Mouse (Mus musculus) kidney, embryonic 16.5 days (tissue): ENCODE results near the gene Treml2. TPM values are rescaled to one million over a fixed set of nuclear protein-coding genes. Genes with fewer than 3 reads are reported as not detected.
"Not testable (repeated sequence)": the region's sequence is repeated elsewhere in the genome, so short reads cannot be mapped to it uniquely, and the experiment has no call there.

Source experiments
- ATAC-seq: fragments of 200-750 bp; cut with Nextera tagmentation; 2 replicates; pipeline ENCODE4 v1.8.0; 2017; ENCODE audit warnings: moderate TSS enrichment; ENCODE audit not compliant: low FRiP score, low TSS enrichment
- H3K27ac ChIP-seq: fragments of 300-500 bp; sonication (generic); 2 replicates; pipeline ENCODE4 v1.5.1; 2014; ENCODE audit warnings: low read length
- H3K27me3 ChIP-seq: fragments of 300-500 bp; sonication (generic); 2 replicates; pipeline ENCODE4 v1.6.1; 2014; ENCODE audit warnings: low read length, control low read depth, mixed read lengths; ENCODE audit not compliant: insufficient read depth
- H3K36me3 ChIP-seq: fragments of 300-500 bp; sonication (generic); 2 replicates; pipeline ENCODE4 v1.6.1; 2014; ENCODE audit warnings: low read length, control low read depth, mixed read lengths; ENCODE audit not compliant: insufficient read depth
- H3K4me1 ChIP-seq: fragments of 300-500 bp; sonication (generic); 2 replicates; pipeline ENCODE4 v1.6.1; 2014; ENCODE audit warnings: low read length, control low read depth, mixed read lengths; ENCODE audit not compliant: insufficient read depth
- H3K4me2 ChIP-seq: fragments of 300-500 bp; sonication (generic); replicated peaks from 2 replicates; pipeline ENCODE4 v1.6.1; 2014; ENCODE audit warnings: low read depth, low read length
- H3K4me3 ChIP-seq: fragments of 300-500 bp; sonication (generic); 2 replicates; pipeline ENCODE4 v1.5.1; 2014; ENCODE audit warnings: mild to moderate bottlenecking, low read length
- H3K9ac ChIP-seq: fragments of 300-500 bp; sonication (generic); replicated peaks from 2 replicates; pipeline ENCODE4 v1.6.1; 2014; ENCODE audit warnings: low read length
- H3K9me3 ChIP-seq: fragments of 300-500 bp; sonication (generic); 2 replicates; pipeline ENCODE4 v1.6.1; 2016; ENCODE audit warnings: low read length, control low read depth
- WGBS: fragments of 180-500 bp; shearing (Covaris S2); extraction: QIAGEN DNeasy Blood & Tissue Kit; methylation state at CpG from one replicate; pipeline ENCODE4 v1.1.7; 2014; 5-methylcytosine and 5-hydroxymethylcytosine counted together
- polyA plus RNA-seq: library from polyadenylated mRNA; unstranded; fragments of >200 nt; fragmentation: Nextera tagmentation; extraction: Ambion mirVana; gene quantifications from 2 replicates; pipeline ENCODE4 v1.2.1, GENCODE M21; 2015

Gene Treml2
- polyA plus RNA-seq, 1 experiment from 2014 or later: 0.09 TPM

GRCm38 (mm10) chr17:48341947-48342346 lies 42.6 kb downstream of the Treml2 start:
- no peaks in the 10 kb centered on the region for H3K9me3 ChIP-seq
- 73% methylated on average over 3 of the region's 3 CpGs for WGBS
- ATAC-seq: no peak
- H3K27me3 ChIP-seq: no peaks in the 10 kb centered on the region
- H3K9ac ChIP-seq: no peak overlapping the region
- H3K4me3 ChIP-seq: no peak overlapping the region
- H3K36me3 ChIP-seq: no peaks in the 10 kb centered on the region
- H3K27ac ChIP-seq: no peak overlapping the region
- no peaks in the 10 kb centered on the region for H3K4me1 ChIP-seq
- no peak overlapping the region for H3K4me2 ChIP-seq

DNA sequence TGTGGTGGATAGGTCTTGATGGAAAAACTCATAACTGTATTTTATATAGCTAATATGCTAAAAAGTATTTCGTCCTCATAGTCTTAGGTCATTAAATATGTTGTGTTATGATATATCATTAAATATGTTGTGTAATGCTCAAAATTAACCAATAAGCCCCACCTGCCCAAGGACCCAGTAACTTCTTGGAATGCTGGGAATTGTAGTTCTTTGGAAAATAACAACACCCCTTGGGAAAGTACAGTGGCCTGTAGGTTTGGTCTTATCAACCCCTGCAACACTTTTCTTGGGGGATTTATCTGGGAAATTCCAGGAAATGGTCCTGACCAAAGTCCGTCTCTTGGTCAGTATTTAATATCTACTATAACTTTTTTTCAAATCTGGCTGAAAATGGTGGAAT lies 43.8 kb downstream of the Treml2 start:
- Histone ChIP-seq H3K4me3 (no peak overlapping the region), H3K27ac (no peak overlapping the region), H3K36me3 (no peaks in the 10 kb centered on the region), H3K27me3 (no peaks in the 10 kb centered on the region), H3K9ac (no peak overlapping the region), H3K4me1 (no peaks in the 10 kb centered on the region), H3K4me2 (no peak overlapping the region), H3K9me3 (no peaks in the 10 kb centered on the region)
- no peak for ATAC-seq
- WGBS: 86% methylated on average over 2 of the region's 2 CpGs

- Histone ChIP-seq H3K36me3 (no peaks in the 10 kb centered on the region), H3K4me1 (no peaks in the 10 kb centered on the region), H3K4me3 (no peak overlapping the region), H3K9ac (no peak overlapping the region), H3K27me3 (no peaks in the 10 kb centered on the region), H3K9me3 (no peaks in the 10 kb centered on the region), H3K4me2 (no peak overlapping the region), H3K27ac (no peak overlapping the region)
- 86% methylated on average over 4 of the region's 4 CpGs for WGBS
- no peak for ATAC-seq
Measured at GRCm38 (mm10) chr17:48345824-48346223, 46.5 kb downstream of the Treml2 start.

DNA sequence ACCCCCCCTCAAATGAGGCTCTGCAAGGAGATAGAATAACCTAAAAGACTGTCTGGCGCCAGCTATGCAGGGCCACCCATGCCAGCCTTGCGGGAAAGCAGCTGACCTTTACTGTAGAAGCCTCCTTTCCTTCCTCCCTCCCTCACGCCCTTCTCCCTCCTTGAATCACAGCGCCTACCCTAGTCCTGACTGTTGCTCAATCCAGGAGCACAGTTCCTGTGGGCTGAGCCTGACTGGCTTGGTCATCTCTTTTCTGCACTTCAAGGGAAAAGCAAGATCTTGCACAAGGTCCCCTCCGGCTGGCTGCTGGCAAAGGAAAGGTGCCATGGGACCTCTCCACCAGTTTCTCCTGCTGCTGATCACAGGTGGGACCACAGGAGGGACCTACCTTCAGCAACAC lies 46.9 kb downstream of the Treml2 start, which contains the start of gene Trem2:
TSS of gene Trem2 (plus strand) at position 171 of the 400 bp plus-strand sequence.
- no peak within 1 kb of the TSS for H3K4me3 ChIP-seq
- no peaks in the 10 kb centered on the region for H3K27me3 ChIP-seq
- no peaks in the 10 kb centered on the region for H3K9me3 ChIP-seq
- H3K36me3 ChIP-seq: no peaks in the 10 kb centered on the region
- H3K4me1 ChIP-seq: no peaks in the 10 kb centered on the region
- H3K9ac ChIP-seq: no peak within 1 kb of the TSS
- no peak within 1 kb of the TSS for H3K4me2 ChIP-seq
- WGBS: 66% methylated on average over 5 of the region's 5 CpGs
- H3K27ac ChIP-seq: no peak within 1 kb of the TSS
- ATAC-seq: no peak

GRCm38 (mm10) chr17:48346834-48347233 lies 47.5 kb downstream of the Treml2 start:
- Histone ChIP-seq H3K36me3 (no peaks in the 10 kb centered on the region), H3K4me1 (no peaks in the 10 kb centered on the region), H3K9ac (no peak overlapping the region), H3K4me2 (no peak overlapping the region), H3K27ac (no peak overlapping the region), H3K4me3 (no peak overlapping the region), H3K9me3 (no peaks in the 10 kb centered on the region), H3K27me3 (no peaks in the 10 kb centered on the region)
- no peak for ATAC-seq
- WGBS: 70% methylated on average over 4 of the region's 4 CpGs

DNA sequence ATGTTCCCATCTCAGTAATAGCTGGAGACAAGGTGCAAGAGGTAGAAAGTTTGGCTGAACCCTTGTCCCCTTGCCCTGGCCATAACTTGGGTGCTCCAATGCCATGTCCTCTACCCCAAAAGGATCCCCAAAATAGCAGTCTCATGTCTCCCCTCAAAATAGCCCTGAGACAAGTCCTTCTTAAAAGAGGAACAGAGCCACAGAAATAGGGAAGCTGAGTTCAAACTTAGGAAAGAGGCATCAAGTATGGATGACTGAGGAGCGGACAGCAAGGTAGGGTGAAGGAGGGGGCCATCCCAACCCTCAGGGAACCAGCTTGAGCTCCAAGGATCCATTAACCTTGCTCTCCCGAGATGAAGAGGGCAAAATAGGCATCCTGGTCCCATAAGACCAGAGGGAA lies 48.0 kb downstream of the Treml2 start:
- Histone ChIP-seq H3K4me1 (no peaks in the 10 kb centered on the region), H3K27me3 (no peaks in the 10 kb centered on the region), H3K4me3 (no peak overlapping the region), H3K9ac (no peak overlapping the region), H3K9me3 (no peaks in the 10 kb centered on the region), H3K27ac (no peak overlapping the region), H3K36me3 (no peaks in the 10 kb centered on the region), H3K4me2 (no peak overlapping the region)
- WGBS: 74% methylated on average over 2 of the region's 2 CpGs
- ATAC-seq: no peak

DNA sequence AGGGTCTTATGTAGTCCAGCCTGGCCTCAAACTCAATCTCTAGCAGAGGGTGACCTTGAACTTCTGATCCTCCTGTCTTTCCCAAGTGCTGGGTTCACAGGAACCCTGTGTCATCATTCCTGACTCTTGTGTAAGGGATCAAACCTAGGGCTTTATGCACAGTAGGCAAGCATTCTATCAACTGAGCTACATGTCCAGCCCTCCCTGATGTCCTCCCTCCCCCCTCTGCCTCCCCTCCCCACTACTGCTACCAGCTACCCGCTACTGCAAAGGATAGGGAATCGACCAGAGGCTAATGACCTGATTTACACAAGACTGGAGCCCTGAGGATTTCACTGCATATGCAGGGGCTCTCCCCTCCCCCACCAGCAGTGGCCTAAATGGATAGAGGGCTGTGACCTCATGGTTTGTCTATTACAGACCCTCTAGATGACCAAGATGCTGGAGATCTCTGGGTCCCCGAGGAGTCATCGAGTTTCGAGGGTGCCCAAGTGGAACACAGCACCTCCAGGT lies 51.4 kb downstream of the Treml2 start:
- H3K36me3 ChIP-seq: no peaks in the 10 kb centered on the region
- 70% methylated on average over 5 of the region's 5 CpGs for WGBS
- ATAC-seq: no peak

GRCm38 (mm10) chr17:48352976-48353375 lies 53.7 kb downstream of the Treml2 start:
- H3K9me3 ChIP-seq, H3K27ac ChIP-seq, H3K4me3 ChIP-seq, ATAC-seq, H3K4me1 ChIP-seq, H3K27me3 ChIP-seq, H3K9ac ChIP-seq, H3K4me2 ChIP-seq, H3K36me3 ChIP-seq: not testable (repeated sequence)
- 85% methylated on average over 7 of the region's 7 CpGs for WGBS

More for the DNA sequence above, 51.4 kb downstream of the Treml2 start:
- Histone ChIP-seq H3K4me2 (no peak overlapping the region), H3K4me3 (no peak overlapping the region), H3K27me3 (no peaks in the 10 kb centered on the region), H3K9me3 (no peaks in the 10 kb centered on the region), H3K27ac (no peak overlapping the region), H3K4me1 (no peaks in the 10 kb centered on the region), H3K9ac (no peak overlapping the region)

GRCm38 (mm10) chr17:48355822-48356221 lies 56.5 kb downstream of the Treml2 start:
- no peaks in the 10 kb centered on the region for H3K36me3 ChIP-seq
- H3K4me2 ChIP-seq: no peak overlapping the region
- no peak overlapping the region for H3K4me3 ChIP-seq
- no peaks in the 10 kb centered on the region for H3K27me3 ChIP-seq
- ATAC-seq: no peak
- H3K27ac ChIP-seq: no peak overlapping the region
- no peak overlapping the region for H3K9ac ChIP-seq
- 81% methylated on average over 3 of the region's 3 CpGs for WGBS
- H3K4me1 ChIP-seq: no peaks in the 10 kb centered on the region
- H3K9me3 ChIP-seq: no peaks in the 10 kb centered on the region

DNA sequence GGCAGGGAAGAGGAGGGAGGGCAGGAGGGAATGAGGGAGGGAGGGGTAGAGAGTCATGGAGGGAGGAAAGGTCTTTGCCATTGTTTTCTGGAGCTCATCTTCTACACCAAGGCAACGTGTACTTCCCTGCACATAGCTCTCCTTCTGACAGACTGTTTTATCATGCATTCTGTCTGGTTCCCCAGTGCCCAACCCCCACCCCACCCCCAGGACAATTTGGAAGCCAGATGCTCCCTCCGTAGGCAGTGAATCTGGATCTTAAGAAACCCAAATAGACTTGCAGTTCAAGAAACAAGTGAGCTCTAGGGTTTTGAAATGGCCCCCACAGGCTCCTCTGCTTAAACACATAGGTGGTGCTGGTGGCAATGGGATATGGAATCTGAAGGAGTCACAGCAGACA lies 58.6 kb downstream of the Treml2 start:
- Histone ChIP-seq H3K4me3 (no peak overlapping the region), H3K27ac (no peak overlapping the region), H3K4me2 (no peak overlapping the region), H3K36me3 (no peaks in the 10 kb centered on the region), H3K27me3 (no peaks in the 10 kb centered on the region), H3K4me1 (no peaks in the 10 kb centered on the region), H3K9ac (no peak overlapping the region), H3K9me3 (no peaks in the 10 kb centered on the region)
- ATAC-seq: no peak
- WGBS: 54% methylated on average over 2 of the region's 2 CpGs
